Mouse (Mus musculus) liver, embryonic 13.5 days (tissue): Measurements from ENCODE around the gene Lmtk2. TPM values are rescaled to one million over a fixed set of nuclear protein-coding genes. Genes with fewer than 3 reads are reported as not detected.

Source experiments
- ATAC-seq: fragments of 200-750 bp; cut with Nextera tagmentation; 2 replicates; pipeline ENCODE4 v1.8.0; 2017; ENCODE audit warnings: low read depth, mild to moderate bottlenecking, moderate number of reproducible peaks, moderate library complexity
- DNase-seq: peaks from one replicate; pipeline ENCODE4 v3.0.0; 2022
- H3K27ac ChIP-seq: fragments of 300-500 bp; sonication (generic); 2 replicates; pipeline ENCODE4 v1.5.1; 2015; ENCODE audit warnings: moderate library complexity, mild to moderate bottlenecking, inconsistent platforms
- H3K27me3 ChIP-seq: fragments of 300-500 bp; sonication (generic); 2 replicates; pipeline ENCODE4 v1.6.1; 2015; ENCODE audit warnings: mild to moderate bottlenecking, inconsistent platforms
- H3K36me3 ChIP-seq: fragments of 300-500 bp; sonication (generic); 2 replicates; pipeline ENCODE4 v1.6.1; 2015; ENCODE audit warnings: mild to moderate bottlenecking, inconsistent platforms
- H3K4me1 ChIP-seq: fragments of 300-500 bp; sonication (generic); replicated peaks from 2 replicates; pipeline ENCODE4 v1.6.1; 2015; ENCODE audit warnings: inconsistent platforms
- H3K4me2 ChIP-seq: fragments of 300-500 bp; sonication (generic); 2 replicates; pipeline ENCODE4 v1.6.1; 2015; ENCODE audit warnings: inconsistent platforms, mild to moderate bottlenecking, moderate library complexity
- H3K4me3 ChIP-seq: fragments of 300-500 bp; sonication (generic); replicated peaks from 2 replicates; pipeline ENCODE4 v1.5.1; 2015; ENCODE audit warnings: mild to moderate bottlenecking, inconsistent platforms
- H3K9ac ChIP-seq: fragments of 300-500 bp; sonication (generic); 2 replicates; pipeline ENCODE4 v1.6.1; 2015; ENCODE audit warnings: mild to moderate bottlenecking, inconsistent platforms
- H3K9me3 ChIP-seq: fragments of 300-500 bp; sonication (generic); replicated peaks from 2 replicates; pipeline ENCODE4 v1.6.1; 2016; ENCODE audit warnings: inconsistent platforms
- WGBS: fragments of 180-500 bp; shearing (Covaris S2); methylation state at CpG from one replicate; pipeline ENCODE4 v1.1.7; 2015; ENCODE audit not compliant: insufficient replicate concordance; 5-methylcytosine and 5-hydroxymethylcytosine counted together
- polyA plus RNA-seq: library from polyadenylated mRNA; unstranded; fragments of >200 nt; fragmentation: Nextera tagmentation; extraction: Ambion mirVana; gene quantifications from 2 replicates; pipeline ENCODE4 v1.2.1, GENCODE M21; 2015

Lmtk2 gene
- polyA plus RNA-seq, 1 experiment from 2014 or later, result 2.0 TPM

- no peaks in the 10 kb centered on the region for H3K4me1 ChIP-seq
- H3K4me3 ChIP-seq, result no peak overlapping the region
- WGBS, result 39% methylated on average over 4 of the region's 4 CpGs
- H3K9ac ChIP-seq, result no peak overlapping the region
- no peak overlapping the region for H3K27ac ChIP-seq
- no peak overlapping the region for H3K4me2 ChIP-seq
- no peaks in the 10 kb centered on the region for H3K27me3 ChIP-seq
- no peaks in the 10 kb centered on the region for H3K36me3 ChIP-seq
- DNase-seq (no peak), ATAC-seq (no peak)
- H3K9me3 ChIP-seq, result no peaks in the 10 kb centered on the region
Measured at GRCm38 (mm10) chr5:144084271-144084670, 16.0 kb upstream of the Lmtk2 start.

- Histone ChIP-seq H3K36me3 (no peaks in the 10 kb centered on the region), H3K9me3 (no peaks in the 10 kb centered on the region), H3K4me2 (no peak overlapping the region), H3K27ac (no peak overlapping the region), H3K9ac (no peak overlapping the region), H3K4me1 (no peaks in the 10 kb centered on the region), H3K4me3 (no peak overlapping the region), H3K27me3 (no peaks in the 10 kb centered on the region)
- 63% methylated on average over 6 of the region's 6 CpGs for WGBS
- DNase-seq, result no peak
- ATAC-seq, result no peak
Measured at GRCm38 (mm10) chr5:144085696-144086095, 14.5 kb upstream of the Lmtk2 start.

GRCm38 (mm10) chr5:144086494-144086893, 13.7 kb upstream of the Lmtk2 start:
- Histone ChIP-seq H3K4me1 (no peaks in the 10 kb centered on the region), H3K9me3 (no peaks in the 10 kb centered on the region), H3K4me2 (no peak overlapping the region), H3K36me3 (no peaks in the 10 kb centered on the region), H3K4me3 (no peak overlapping the region), H3K27ac (no peak overlapping the region), H3K27me3 (no peaks in the 10 kb centered on the region), H3K9ac (no peak overlapping the region)
- no peak for DNase-seq
- no peak for ATAC-seq
- WGBS, result 26% methylated on average over 2 of the region's 2 CpGs

GRCm38 (mm10) chr5:144088354-144088753, 11.9 kb upstream of the Lmtk2 start:
- no peak overlapping the region for H3K27ac ChIP-seq
- no peak overlapping the region for H3K9ac ChIP-seq
- no peaks in the 10 kb centered on the region for H3K27me3 ChIP-seq
- ATAC-seq (no peak), DNase-seq (no peak)
- H3K4me2 ChIP-seq, result no peak overlapping the region
- no peaks in the 10 kb centered on the region for H3K36me3 ChIP-seq
- H3K4me1 ChIP-seq, result no peaks in the 10 kb centered on the region
- no peaks in the 10 kb centered on the region for H3K9me3 ChIP-seq
- no peak overlapping the region for H3K4me3 ChIP-seq
- 53% methylated on average over 2 of the region's 2 CpGs for WGBS

- no peak for DNase-seq
- H3K9ac ChIP-seq, result no peak overlapping the region
- H3K4me3 ChIP-seq, result no peak overlapping the region
- no peaks in the 10 kb centered on the region for H3K9me3 ChIP-seq
- H3K4me1 ChIP-seq, result peaks cover 6% of the 10 kb centered on the region
- ATAC-seq, result no peak
- H3K36me3 ChIP-seq, result no peaks in the 10 kb centered on the region
- H3K27me3 ChIP-seq, result peaks cover 48% of the 10 kb centered on the region
- H3K27ac ChIP-seq, result no peak overlapping the region
- WGBS, result 50% methylated on average over 6 of the region's 6 CpGs
- no peak overlapping the region for H3K4me2 ChIP-seq
Measured at GRCm38 (mm10) chr5:144095461-144095970, 4.7 kb upstream of the Lmtk2 start.

- Histone ChIP-seq H3K9ac (no peak overlapping the region), H3K4me1 (peaks cover 26% of the 10 kb centered on the region), H3K4me3 (no peak overlapping the region), H3K36me3 (no peaks in the 10 kb centered on the region), H3K27ac (no peak overlapping the region), H3K4me2 (no peak overlapping the region), H3K27me3 (peaks cover 48% of the 10 kb centered on the region), H3K9me3 (no peaks in the 10 kb centered on the region)
- 53% methylated on average over 16 of the region's 16 CpGs for WGBS
- ATAC-seq, result no peak
- DNase-seq, result no peak
Measured at GRCm38 (mm10) chr5:144097902-144098639, 2.2 kb upstream of the Lmtk2 start.

GRCm38 (mm10) chr5:144098640-144098929, 1.7 kb upstream of the Lmtk2 start:
- DNase-seq, result no peak
- Histone ChIP-seq H3K27me3 (peaks cover 48% of the 10 kb centered on the region), H3K9ac (no peak overlapping the region), H3K9me3 (no peaks in the 10 kb centered on the region), H3K4me3 (no peak overlapping the region), H3K27ac (no peak overlapping the region), H3K4me1 (peaks cover 31% of the 10 kb centered on the region), H3K36me3 (no peaks in the 10 kb centered on the region), H3K4me2 (no peak overlapping the region)
- 14% methylated on average over 8 of the region's 8 CpGs for WGBS
- ATAC-seq, result no peak

GRCm38 (mm10) chr5:144100948-144101347, 712 bp downstream of the Lmtk2 start:
- H3K4me3 ChIP-seq, result peak overlapping the region; percentile 99
- peak overlapping the region; percentile 89 for H3K4me2 ChIP-seq
- ATAC-seq, result no peak
- 2% methylated on average over 20 of the region's 20 CpGs for WGBS
- H3K36me3 ChIP-seq, result no peaks in the 10 kb centered on the region
- peaks cover 37% of the 10 kb centered on the region for H3K27me3 ChIP-seq
- H3K9ac ChIP-seq, result peak overlapping the region; percentile 97
- H3K9me3 ChIP-seq, result no peaks in the 10 kb centered on the region
- H3K27ac ChIP-seq, result peak overlapping the region; percentile 79; the same call in 1 of the 2 replicates
- peaks cover 54% of the 10 kb centered on the region for H3K4me1 ChIP-seq
- no peak for DNase-seq

- 0 out of 2 replicates have a peak overlapping the region, but pooled peaks have one; percentile 32 for H3K27ac ChIP-seq
- 0 out of 2 replicates have a peak overlapping the region, but pooled peaks have one; percentile 15 for H3K9ac ChIP-seq
- no peaks in the 10 kb centered on the region for H3K9me3 ChIP-seq
- H3K27me3 ChIP-seq, result no peaks in the 10 kb centered on the region
- H3K36me3 ChIP-seq, result no peaks in the 10 kb centered on the region
- DNase-seq (peak; percentile 27), ATAC-seq (no peak)
- H3K4me3 ChIP-seq, result no peak overlapping the region
- WGBS, result 14% methylated on average over 9 of the region's 9 CpGs
- peak overlapping the region; percentile 31 for H3K4me2 ChIP-seq
- peaks cover 56% of the 10 kb centered on the region for H3K4me1 ChIP-seq
Measured at GRCm38 (mm10) chr5:144105070-144105469, 4.8 kb downstream of the Lmtk2 start.

- Histone ChIP-seq H3K9me3 (no peaks in the 10 kb centered on the region), H3K36me3 (no peaks in the 10 kb centered on the region), H3K4me3 (no peak overlapping the region), H3K9ac (peak overlapping the region; percentile 22; the same call in 1 of the 2 replicates), H3K27me3 (no peaks in the 10 kb centered on the region), H3K4me1 (peaks cover 56% of the 10 kb centered on the region), H3K27ac (peak overlapping the region; percentile 39; the same call in 1 of the 2 replicates), H3K4me2 (peak overlapping the region; percentile 31; the same call in 1 of the 2 replicates)
- 54% methylated on average over 6 of the region's 6 CpGs for WGBS
- DNase-seq, result no peak
- ATAC-seq, result 0 out of 2 replicates have a peak, but pooled peaks have one; percentile 40
Measured at GRCm38 (mm10) chr5:144105471-144106129, 5.4 kb downstream of the Lmtk2 start.

GRCm38 (mm10) chr5:144106130-144106510, 5.9 kb downstream of the Lmtk2 start:
- DNase-seq (no peak), ATAC-seq (no peak)
- Histone ChIP-seq H3K4me3 (no peak overlapping the region), H3K9me3 (no peaks in the 10 kb centered on the region), H3K9ac (no peak overlapping the region), H3K27me3 (no peaks in the 10 kb centered on the region), H3K27ac (peak overlapping the region; percentile 39; the same call in 1 of the 2 replicates), H3K4me2 (no peak overlapping the region), H3K4me1 (peaks cover 53% of the 10 kb centered on the region), H3K36me3 (no peaks in the 10 kb centered on the region)
- WGBS, result 59% methylated on average over 3 of the region's 3 CpGs
